Mouse (Mus musculus): ENCODE data around the gene Pax5. TPM values are rescaled to one million over a fixed set of nuclear protein-coding genes. Genes with fewer than 3 reads are reported as not detected.
A peak's percentile ranks its signal among the peaks of the same experiment; 100 is the strongest.

The Pax5 gene
- total RNA-seq, 2 experiments from 2014 or later, result 1.0 to 1.8 TPM

GRCm38 (mm10) chr4:44706865-44707264 lies 3.4 kb downstream of the Pax5 start:
- intact Hi-C loops (cut with DNase I), result no loop called here

DNA sequence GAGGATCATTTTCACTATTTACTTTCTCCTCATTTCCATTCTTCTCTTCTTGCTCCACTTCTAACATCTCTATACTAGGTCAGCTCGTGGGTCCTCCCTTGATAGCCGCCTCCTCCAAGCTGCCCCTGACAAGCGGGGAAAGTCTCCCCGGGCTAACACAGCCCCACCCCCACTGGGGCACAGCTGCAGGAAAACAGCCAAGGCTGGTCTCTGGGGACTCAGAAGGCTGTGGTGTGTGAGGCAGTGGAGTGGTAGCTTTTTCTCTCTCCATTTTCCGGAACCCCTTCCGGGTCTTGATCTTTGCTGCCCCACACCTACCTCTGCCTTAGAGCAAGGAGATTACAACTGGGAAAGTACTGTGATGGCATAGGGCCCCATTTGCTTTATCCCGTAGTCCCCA lies 4.3 kb downstream of the Pax5 start:
- intact Hi-C loops (cut with DNase I), result no loop called here
- no peak for DNase-seq

More at GRCm38 (mm10) chr4:44706865-44707264, 3.4 kb downstream of the Pax5 start:
- no peak for DNase-seq

GRCm38 (mm10) chr4:44705151-44705550 lies 5.1 kb downstream of the Pax5 start:
- intact Hi-C loops (cut with DNase I), result no loop called here
- no peak for DNase-seq

GRCm38 (mm10) chr4:44704369-44704745 lies 5.9 kb downstream of the Pax5 start:
- intact Hi-C loops (cut with DNase I), result no loop called here
- DNase-seq, result peak; percentile 92

- intact Hi-C loops (cut with DNase I), result no loop called here
- DNase-seq, result no peak
Measured at GRCm38 (mm10) chr4:44703686-44704368, 6.5 kb downstream of the Pax5 start.

DNA sequence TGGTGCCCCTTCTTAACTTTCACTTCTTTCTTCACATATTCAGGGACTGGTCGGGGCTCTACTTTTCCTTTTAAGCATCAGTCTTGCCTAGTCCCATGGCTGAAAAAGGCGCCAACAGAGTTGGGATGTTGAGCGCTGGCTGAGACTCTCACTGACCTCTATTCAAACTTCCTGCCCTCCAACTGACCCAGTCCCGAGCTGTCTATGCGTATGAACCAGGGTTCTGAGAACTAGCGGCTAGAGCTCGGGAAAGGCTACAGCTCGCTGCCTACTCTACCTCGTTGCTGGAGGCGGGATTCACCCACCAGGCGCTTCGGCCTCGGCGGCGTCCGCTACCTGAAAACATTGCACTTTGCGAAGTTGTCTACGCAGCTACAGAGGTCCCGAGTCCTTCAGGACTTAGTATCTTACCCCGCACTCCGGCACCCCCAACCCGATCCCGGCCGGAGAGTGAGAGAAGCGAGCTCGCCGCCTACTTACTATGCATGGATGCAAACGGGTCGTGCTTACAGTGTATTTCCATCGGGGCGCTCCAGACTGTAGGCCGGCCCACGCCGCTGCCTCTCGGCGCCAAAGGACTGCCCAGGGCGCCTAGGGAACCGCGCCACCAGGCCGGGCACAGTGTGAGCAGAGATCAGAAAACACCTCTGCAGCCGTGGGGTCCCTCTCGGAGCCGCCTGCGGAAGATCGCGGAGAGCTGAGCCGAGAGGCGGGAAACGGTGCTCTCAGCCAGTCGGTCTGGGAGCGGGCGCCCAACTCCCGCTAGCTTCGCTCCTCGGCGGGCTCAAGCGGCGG lies 7.2 kb downstream of the Pax5 start:
- DNase-seq, result no peak
- intact Hi-C loops (cut with DNase I), result no loop called here

GRCm38 (mm10) chr4:44702011-44702527 lies 8.2 kb downstream of the Pax5 start:
- peak; percentile 64 for DNase-seq
- intact Hi-C loops (cut with DNase I), result no loop called here

DNA sequence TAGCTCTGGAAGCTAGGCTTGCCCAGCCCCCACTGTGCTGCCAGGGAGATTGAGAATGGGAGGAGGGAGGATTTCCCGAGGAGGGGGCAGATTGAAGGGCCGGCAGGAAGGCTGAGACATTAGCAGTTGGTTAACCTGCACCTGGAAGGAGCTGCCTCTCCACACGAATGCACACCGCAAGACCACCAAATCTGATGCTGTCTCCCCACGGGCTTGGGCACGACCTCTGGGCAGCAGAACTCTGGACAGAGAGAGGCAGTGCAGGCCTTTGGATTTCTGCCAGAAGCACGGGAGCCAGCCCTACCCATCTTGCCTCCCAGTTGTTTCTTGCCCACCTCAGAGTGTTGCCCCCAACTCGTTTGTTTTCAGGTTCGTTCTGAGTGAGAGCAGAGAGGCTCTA lies 8.8 kb downstream of the Pax5 start:
- intact Hi-C loops (cut with DNase I), result no loop called here
- DNase-seq, result no peak

- intact Hi-C loops (cut with DNase I), result no loop called here
- DNase-seq, result no peak
Measured at GRCm38 (mm10) chr4:44696676-44697075, 13.6 kb downstream of the Pax5 start.

DNA sequence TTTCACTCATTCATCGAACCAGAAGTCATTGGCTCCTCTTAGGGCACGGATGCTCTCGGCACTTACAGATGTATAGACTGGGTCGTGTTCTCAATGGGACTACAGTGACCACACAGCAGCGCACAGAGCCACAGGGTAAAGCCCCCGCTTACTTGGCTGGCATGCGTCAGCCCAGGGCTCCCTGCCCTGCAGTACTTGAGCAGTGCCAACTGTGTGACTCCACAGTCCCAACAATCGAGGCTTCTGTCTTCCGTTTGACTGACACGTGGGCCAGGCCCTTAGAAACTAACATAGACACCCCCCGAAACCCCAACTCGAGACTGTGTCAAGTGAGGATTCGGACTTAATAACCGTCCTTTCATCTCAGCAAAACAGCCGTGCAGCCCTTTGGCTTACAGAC lies 15.9 kb downstream of the Pax5 start:
- intact Hi-C loops (cut with DNase I), result no loop called here
- peak; percentile 52 for DNase-seq

GRCm38 (mm10) chr4:44685582-44685981 lies 24.7 kb downstream of the Pax5 start:
- intact Hi-C loops (cut with DNase I), result no loop called here
- DNase-seq, result no peak

DNA sequence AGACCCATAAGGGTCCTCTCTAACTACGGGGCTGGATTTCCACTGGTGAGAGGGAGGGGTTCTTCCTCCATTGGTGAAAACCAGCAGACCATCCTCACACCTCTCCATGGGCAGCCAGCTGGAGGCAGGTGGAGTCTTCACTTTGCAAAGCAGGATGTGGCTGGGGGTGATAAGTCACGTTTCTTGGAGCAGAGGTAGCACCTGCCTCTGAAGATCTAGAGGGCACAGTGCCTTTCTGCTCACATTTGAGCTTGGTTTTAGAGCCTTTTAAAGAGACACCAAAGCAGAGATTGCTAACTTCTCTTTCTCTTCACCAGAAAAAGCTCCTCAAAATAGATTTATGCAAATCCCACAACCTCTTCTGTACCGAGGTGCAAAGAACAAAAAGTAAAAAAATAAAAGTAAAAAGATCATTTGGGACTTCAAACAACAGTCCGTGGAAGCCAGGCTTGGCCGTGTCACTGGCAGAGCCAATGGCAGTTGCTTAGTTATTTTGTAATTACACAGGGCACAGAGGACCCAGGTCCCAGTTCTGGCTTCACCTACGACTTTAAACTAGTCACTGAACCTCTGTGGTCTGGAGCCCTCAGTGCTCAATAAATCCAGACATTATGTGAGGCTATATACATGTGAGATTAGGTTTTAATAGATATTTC lies 29.9 kb downstream of the Pax5 start:
- intact Hi-C loops (cut with DNase I), result no loop called here
- DNase-seq, result no peak

- intact Hi-C loops (cut with DNase I), result no loop called here
- no peak for DNase-seq
Measured at GRCm38 (mm10) chr4:44678641-44679040, 31.6 kb downstream of the Pax5 start.

DNA sequence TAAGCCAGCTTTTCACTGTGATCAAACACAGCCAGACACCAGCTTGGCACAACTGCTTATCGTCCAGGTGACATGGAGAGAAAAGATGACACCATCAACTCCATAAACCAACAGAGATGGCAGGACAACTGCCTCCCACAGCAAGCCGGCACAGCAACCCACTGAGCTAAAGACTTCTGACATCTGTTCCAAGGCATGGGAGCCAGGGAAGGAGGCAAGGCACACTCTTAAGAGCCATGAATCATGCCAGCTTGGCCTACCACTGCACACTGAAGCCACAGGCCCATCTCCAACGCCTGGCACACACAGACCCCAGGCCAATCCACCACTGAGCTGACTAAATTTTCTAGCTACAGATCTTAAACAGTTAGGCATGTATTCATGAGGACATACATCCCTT lies 32.3 kb downstream of the Pax5 start:
- intact Hi-C loops (cut with DNase I), result no loop called here
- DNase-seq, result peak; percentile 73

GRCm38 (mm10) chr4:44674973-44675372 lies 35.3 kb downstream of the Pax5 start:
- intact Hi-C loops (cut with DNase I), result no loop called here
- no peak for DNase-seq

- intact Hi-C loops (cut with DNase I), result no loop called here
- no peak for DNase-seq
Measured at GRCm38 (mm10) chr4:44673726-44674125, 36.6 kb downstream of the Pax5 start.

DNA sequence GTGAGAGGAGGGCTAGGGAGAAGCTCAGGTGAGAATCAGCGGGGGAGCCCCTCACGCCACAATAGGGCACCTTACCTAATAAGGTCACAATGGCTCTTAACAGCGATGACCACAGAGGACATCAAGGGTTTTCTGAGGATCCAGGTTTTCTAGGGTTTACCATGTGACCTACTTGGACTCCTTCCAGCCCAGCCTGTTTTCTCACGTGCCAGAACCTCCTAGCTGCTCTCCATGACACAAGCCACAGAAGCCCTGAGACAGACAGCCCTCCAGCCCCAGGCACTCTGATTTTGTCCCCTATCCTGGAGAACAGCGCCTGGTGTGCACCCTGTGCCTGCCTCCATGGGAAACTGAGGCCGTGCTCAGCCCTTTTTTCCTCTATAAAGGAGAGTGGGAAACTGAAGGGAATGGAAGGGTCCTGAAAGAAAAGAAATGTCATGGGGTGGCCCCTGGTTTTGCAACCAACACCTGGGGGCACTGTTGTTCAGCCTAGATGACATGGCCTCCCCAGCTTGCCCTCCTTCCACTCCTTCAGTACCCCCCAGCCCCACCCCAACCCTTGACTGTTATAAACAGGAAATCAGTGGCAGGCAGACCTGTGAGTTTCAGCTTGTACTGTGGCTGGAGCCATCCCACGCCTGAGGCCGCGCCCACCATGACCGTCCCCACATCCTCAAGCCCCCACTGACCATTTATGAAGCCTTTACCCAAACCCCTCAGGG lies 37.9 kb downstream of the Pax5 start:
- intact Hi-C loops (cut with DNase I), result no loop called here
- no peak for DNase-seq

- intact Hi-C loops (cut with DNase I), result no loop called here
- DNase-seq, result no peak
Measured at GRCm38 (mm10) chr4:44671486-44671885, 38.8 kb downstream of the Pax5 start.

DNA sequence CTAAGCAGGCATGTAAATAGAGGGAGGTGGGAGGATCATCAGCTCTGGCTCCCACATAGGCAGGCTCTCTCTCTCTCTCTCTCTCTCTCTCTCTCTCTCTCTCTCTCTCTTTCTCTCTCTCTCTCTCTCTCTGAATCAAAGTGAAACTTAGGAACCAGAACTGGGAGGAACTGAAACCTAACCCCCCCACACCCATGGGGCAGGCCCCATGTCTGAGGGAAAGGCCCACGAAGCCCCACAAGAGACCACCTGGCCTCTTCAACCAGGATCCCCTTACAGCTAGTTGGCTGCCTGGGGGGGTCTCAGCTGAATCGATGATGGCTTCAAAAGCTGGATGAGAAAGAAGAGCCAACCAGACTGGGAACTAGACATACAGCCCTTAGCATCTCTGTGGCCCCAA lies 39.3 kb downstream of the Pax5 start:
- intact Hi-C loops (cut with DNase I), result no loop called here

GRCm38 (mm10) chr4:44670380-44670779 lies 39.9 kb downstream of the Pax5 start:
- intact Hi-C loops (cut with DNase I), result no loop called here
- no peak for DNase-seq

More for the DNA sequence above, 39.3 kb downstream of the Pax5 start:
- DNase-seq, result no peak
